Mouse (Mus musculus) gastrocnemius, adult 8-10 months (tissue): Measurements from ENCODE around the gene Cd59b. TPM values are rescaled to one million over a fixed set of nuclear protein-coding genes. Genes with fewer than 3 reads are reported as not detected.
"Not testable (repeated sequence)": the region's sequence is repeated elsewhere in the genome, so short reads cannot be mapped to it uniquely, and the experiment has no call there.

Source experiments
- DNase-seq, 2 experiments: peaks; one replicate each; pipeline ENCODE4 v3.0.0; 2022; ENCODE audit warnings: low spot score in 2 of 2
- total RNA-seq, 4 experiments: library from RNA; stranded (reverse); gene quantifications; 2 replicates each; pipeline ENCODE4 v1.2.4; 2022

The Cd59b gene
- total RNA-seq, 4 experiments from 2014 or later, result 1.2 to 2.8 (median 2.1) TPM

GRCm38 (mm10) chr2:104114898-104115297, 45.2 kb downstream of the Cd59b start:
- DNase-seq, result no peak

- DNase-seq, result not testable (repeated sequence)
Observed at GRCm38 (mm10) chr2:104117173-104117572, 47.5 kb downstream of the Cd59b start.

DNA sequence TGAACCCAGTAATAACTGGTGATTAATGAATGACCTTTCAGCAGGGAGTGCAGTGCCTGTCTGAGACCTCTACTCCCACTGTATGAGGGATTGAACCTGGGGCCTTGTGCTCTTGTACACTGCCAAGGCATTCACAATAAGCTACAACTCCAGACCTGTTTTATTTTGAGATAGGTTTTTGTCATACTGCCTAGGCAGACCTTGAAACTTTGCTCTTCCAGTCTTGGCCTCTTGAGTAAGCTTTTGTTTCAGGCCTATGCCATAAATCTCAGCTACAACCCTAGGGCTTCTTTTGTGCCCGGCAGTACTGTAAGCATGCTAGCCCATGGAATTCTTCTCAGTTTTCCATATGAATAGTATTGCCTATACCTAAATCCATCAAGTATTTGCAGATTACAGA, 49.4 kb downstream of the Cd59b start:
- DNase-seq, result no peak

GRCm38 (mm10) chr2:104120312-104120711, 50.7 kb downstream of the Cd59b start:
- peak in 1 of 2 experiments; percentile 28 for DNase-seq

- no peak for DNase-seq
Observed at GRCm38 (mm10) chr2:104121681-104122504, 52.2 kb downstream of the Cd59b start.

DNA sequence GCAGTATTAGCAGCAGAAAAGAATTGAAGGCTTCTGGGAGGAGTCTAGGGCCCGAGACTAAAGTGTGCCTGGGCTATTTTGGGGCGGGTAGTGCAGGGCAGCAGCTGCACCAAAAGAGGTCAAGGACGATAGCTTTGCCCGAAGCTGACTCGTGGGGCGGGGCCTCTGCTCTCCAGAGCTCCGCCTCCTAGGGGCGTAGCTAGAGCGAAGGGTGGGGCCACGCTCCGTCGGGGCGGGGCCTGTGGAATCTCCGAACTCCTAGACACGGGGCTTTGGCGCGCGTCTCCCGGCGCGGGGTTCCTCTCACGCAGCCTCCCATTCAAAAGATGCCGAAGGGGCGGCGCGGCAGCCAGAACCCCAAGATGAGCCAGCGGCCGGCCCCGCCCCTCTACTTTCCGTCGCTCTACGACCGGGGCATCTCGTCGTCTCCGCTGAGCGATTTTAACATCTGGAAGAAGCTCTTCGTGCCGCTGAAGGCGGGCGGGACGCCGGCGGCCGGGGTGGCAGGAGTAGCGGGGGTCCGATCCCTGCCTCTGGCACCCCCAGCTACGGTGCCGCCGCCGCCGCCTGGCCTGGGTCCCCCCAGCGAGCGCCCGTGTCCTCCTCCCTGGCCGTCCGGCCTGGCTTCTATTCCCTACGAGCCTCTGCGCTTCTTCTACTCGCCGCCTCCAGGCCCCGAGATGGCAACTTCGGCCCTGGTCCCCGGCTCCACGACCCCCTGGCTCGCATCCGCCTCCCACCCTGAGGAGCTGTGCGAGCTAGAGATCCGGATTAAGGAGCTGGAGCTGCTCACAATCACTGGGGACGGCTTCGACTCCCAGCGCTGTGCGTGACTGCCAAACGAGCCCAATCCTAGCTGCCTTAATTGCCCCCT, 53.1 kb downstream of the Cd59b start, which contains the start of gene A930018P22Rik:
A930018P22Rik (plus strand) TSS at position 265 of the 874 bp plus-strand sequence.
- DNase-seq, result peak; percentile 93 to 94

DNA sequence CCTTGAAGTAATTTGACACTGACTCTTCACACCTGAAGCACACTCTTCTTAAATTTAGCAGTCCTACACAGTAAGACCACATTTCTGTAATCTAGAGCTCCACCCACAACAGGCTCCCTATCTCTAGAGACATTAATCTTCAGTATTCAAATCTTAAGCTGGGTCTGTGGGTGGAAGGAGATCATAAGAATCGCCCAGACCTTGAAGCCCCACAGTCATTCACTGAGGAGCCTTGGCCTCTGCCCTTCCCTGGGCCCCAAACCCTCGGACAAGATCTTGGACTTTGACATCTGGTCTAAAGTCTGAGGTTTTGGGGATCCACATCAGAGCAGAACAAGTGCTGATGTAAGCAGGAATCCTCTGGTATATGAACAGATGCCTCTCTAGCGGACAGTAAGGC, 53.9 kb downstream of the Cd59b start:
- no peak for DNase-seq

- no peak for DNase-seq
Observed at GRCm38 (mm10) chr2:104124071-104124470, 54.4 kb downstream of the Cd59b start.

- DNase-seq, result no peak
Observed at GRCm38 (mm10) chr2:104128803-104129531, 59.3 kb downstream of the Cd59b start.

- DNase-seq, result no peak
Observed at GRCm38 (mm10) chr2:104130165-104130564, 60.5 kb downstream of the Cd59b start.

DNA sequence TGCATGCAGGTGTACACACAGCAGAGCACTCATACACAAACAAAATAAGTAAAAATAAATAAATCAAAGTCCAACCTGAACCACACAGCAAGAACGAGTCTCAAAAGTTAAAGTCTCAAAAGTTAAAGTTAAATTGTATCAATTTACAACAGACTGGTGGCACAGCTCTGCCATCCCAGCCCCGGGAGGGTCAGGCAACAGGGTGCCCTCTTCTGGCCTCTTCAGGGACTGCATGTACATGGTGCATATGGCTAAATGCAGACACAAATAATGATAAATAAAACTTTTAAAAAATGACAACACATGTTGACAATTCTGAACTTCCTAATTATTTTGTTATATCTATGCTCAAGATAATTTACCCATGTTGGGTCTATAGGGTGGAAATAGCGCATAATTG, 61.3 kb downstream of the Cd59b start:
- DNase-seq, result no peak

DNA sequence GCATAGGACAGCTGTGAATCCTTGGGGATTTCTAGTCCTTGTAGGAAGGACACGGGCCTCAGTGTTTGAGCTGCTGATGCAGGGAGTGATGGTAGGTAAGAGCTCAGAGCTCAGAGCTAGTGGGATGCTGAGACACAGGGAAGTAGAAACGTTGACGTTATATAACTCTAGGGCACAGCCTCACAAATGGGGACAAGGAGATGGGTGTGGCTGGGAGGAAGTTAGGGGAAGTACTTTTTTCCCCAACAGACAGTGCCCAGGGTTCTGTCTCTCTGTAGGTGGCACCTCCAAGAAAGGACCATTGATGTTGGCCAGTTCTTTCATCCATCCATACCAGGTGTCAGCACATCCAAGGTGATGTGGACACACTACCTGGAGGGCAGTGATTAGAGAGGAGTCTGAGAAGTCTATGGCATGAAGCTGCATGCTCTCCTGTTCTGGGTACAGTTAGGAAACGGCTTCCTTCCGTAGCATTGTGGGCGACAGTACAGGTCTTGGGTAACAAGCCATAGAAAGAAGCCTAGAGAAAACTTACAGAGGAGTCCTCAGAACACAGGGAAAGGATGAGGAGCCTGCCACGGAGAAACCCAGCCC, 62.7 kb downstream of the Cd59b start:
- no peak for DNase-seq

GRCm38 (mm10) chr2:104133042-104133810, 63.6 kb downstream of the Cd59b start:
- DNase-seq, result no peak

DNA sequence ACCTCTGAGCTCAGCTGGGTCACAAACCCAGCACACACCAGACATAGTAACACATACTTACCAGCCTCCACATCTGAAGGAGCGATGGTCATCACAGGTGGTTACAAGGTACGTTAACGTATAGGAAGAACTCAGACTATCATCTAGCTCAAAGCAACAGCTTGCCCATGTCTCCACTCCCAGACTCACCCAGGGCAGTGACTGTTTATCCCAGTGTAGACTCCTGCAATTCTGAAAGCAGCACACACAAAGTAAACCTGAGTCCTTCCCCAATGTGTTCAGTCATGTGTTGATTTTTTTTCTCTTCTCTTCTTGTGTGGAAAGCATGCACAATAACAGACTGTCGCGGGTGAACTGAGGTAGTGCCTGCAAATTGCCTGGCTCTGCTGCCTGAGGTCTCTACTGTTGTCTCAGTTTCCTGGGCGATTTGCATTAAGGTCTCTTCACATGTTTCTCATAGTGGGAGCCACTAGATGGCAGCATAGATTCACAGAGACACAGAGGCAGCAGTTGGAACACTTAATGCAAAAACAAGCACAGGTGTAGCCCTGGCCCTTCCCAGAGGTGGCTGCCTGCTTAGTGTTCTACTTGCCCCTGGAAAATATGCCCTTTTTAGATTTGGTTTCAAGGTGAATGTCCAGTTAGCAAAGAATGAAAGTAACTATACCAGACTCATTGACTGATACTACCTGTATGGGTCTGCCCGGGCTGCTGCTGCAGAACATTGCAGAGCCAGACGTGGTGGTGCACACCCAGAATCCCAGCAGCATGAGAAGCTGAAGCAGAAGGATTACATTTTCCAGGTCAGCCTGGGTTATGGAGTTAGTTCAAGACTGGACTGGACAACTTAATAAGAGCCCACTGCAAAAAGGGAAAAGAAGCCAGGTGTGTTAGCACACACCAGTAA, 64.8 kb downstream of the Cd59b start:
- DNase-seq, result peak in 1 of 2 experiments; percentile 52

DNA sequence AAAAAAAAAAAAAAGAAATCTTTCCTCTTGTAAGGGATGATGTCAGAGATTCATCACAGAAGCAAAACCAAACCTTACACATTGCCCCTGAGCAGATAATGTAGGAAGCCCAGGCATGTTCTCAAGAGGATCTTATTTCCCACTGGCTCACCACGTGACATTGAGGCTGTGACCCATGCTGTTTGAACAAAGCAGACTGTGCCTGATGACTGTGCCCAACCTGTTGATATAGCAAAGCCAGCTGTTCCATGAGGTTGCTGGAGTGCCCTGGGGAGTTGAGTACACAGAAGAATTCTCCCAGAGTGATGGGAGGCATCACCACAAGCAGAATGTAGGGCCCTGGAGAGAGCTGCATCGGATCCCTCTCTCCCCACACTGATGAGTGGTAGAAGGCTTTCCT, 66.3 kb downstream of the Cd59b start:
- DNase-seq, result no peak
